Mouse (Mus musculus) myocyte (in vitro differentiated cells): ENCODE results near the gene Btbd3.

Experiments used
- MAX ChIP-seq: IDR thresholded peaks from one replicate; pipeline ENCODE4 v1.6.1; 2011; ENCODE audit warnings: low read depth, mild to moderate bottlenecking, control low read depth
- POLR2A ChIP-seq: IDR thresholded peaks from one replicate; pipeline ENCODE4 v1.6.1; 2011; ENCODE audit warnings: low read depth, mild to moderate bottlenecking, control low read depth, moderate library complexity; ENCODE audit not compliant: insufficient read length
- POLR2AphosphoS2 ChIP-seq: IDR thresholded peaks from one replicate; pipeline ENCODE4 v1.6.1; 2011; ENCODE audit warnings: low read depth, control low read depth; ENCODE audit not compliant: insufficient read length
- TCF12 ChIP-seq: IDR thresholded peaks from one replicate; pipeline ENCODE4 v1.6.1; 2011; ENCODE audit warnings: mild to moderate bottlenecking, control low read depth; ENCODE audit not compliant: poor library complexity, insufficient read depth, severe bottlenecking
- TCF3 ChIP-seq: IDR thresholded peaks from one replicate; pipeline ENCODE4 v1.6.1; 2011; ENCODE audit warnings: low read depth, control low read depth; ENCODE audit not compliant: insufficient read length

DNA sequence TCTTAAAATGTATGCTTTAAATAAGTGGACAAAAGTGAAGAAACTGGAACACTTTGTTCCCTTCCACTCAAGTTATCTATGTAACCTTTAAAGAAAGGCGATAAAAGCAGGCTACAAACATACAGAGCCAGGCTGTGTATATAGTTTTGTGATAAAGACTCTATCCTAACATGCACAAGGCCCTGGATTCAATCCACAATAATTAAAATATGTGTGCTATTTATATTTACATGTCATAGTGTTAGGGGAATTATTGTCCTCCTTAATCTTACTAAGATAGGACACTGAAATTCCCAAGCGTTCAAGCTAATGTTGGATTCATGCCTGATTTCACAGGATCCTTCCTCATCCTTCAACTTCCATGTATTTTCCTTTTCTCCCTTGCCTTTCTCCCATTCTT, 20.2 kb upstream of the Btbd3 start:
- no peak for TF ChIP-seq POLR2A
- no peak for TF ChIP-seq POLR2AphosphoS2
- no peak for TF ChIP-seq MAX
- no peak for TF ChIP-seq TCF3
- no peak for TF ChIP-seq TCF12
